Mouse (Mus musculus): ENCODE data around the gene Reep6.

Gene Reep6

GRCm38 (mm10) chr10:80329273-80330081 is at the start of gene Reep6, which contains the start of gene Pcsk4:
TSS of gene Reep6 (plus strand) at chr10:80329953.
TSS of gene Pcsk4 (minus strand) at chr10:80329498.
- DNase-seq, result peak; percentile 98

- peak; percentile 81 for DNase-seq
Measured at GRCm38 (mm10) chr10:80281304-80281703, 48.4 kb upstream of the Reep6 start.

GRCm38 (mm10) chr10:80281921-80282371 is 47.8 kb upstream of the Reep6 start:
- DNase-seq, result peak; percentile 86

GRCm38 (mm10) chr10:80282481-80283441 is 47.0 kb upstream of the Reep6 start:
- DNase-seq, result peak; percentile 70

- no peak for DNase-seq
Measured at GRCm38 (mm10) chr10:80285222-80286070, 44.3 kb upstream of the Reep6 start.

- no peak for DNase-seq
Measured at GRCm38 (mm10) chr10:80288097-80288496, 41.7 kb upstream of the Reep6 start.

- DNase-seq, result no peak
Measured at GRCm38 (mm10) chr10:80288657-80289056, 41.1 kb upstream of the Reep6 start.

- DNase-seq, result peak; percentile 97
Measured at GRCm38 (mm10) chr10:80292251-80293146, 37.3 kb upstream of the Reep6 start, which contains the start of gene Rps15. TSS of gene Rps15 (plus strand) at chr10:80292453.

GRCm38 (mm10) chr10:80293325-80293724 is 36.4 kb upstream of the Reep6 start:
- no peak for DNase-seq

GRCm38 (mm10) chr10:80294311-80294710 is 35.4 kb upstream of the Reep6 start:
- no peak for DNase-seq

- DNase-seq, result no peak
Measured at GRCm38 (mm10) chr10:80294788-80295303, 34.9 kb upstream of the Reep6 start.

GRCm38 (mm10) chr10:80295618-80296425 is 33.9 kb upstream of the Reep6 start, which contains the start of gene Apc2:
TSS of gene Apc2 (plus strand) at chr10:80295977.
- peak; percentile 88 for DNase-seq

- no peak for DNase-seq
Measured at GRCm38 (mm10) chr10:80296824-80297223, 32.9 kb upstream of the Reep6 start.

- no peak for DNase-seq
Measured at GRCm38 (mm10) chr10:80297526-80298133, 32.1 kb upstream of the Reep6 start.

- no peak for DNase-seq
Measured at GRCm38 (mm10) chr10:80298571-80299281, 31.0 kb upstream of the Reep6 start.

GRCm38 (mm10) chr10:80299301-80299700 is 30.5 kb upstream of the Reep6 start:
- no peak for DNase-seq

- no peak for DNase-seq
Measured at GRCm38 (mm10) chr10:80299824-80300223, 29.9 kb upstream of the Reep6 start.

GRCm38 (mm10) chr10:80300672-80301181 is 29.0 kb upstream of the Reep6 start:
- no peak for DNase-seq

Data from lung, postnatal 36 days (tissue).